Mouse (Mus musculus) MEL (cell line): ENCODE data around the gene Btbd8. TPM values are rescaled to one million over a fixed set of nuclear protein-coding genes. Genes with fewer than 3 reads are reported as not detected.

Experiments
- DNase-seq: peaks from one replicate; pipeline ENCODE4 v3.0.0; 2011; ENCODE audit warnings: low read depth, low spot score
- H3K27ac ChIP-seq: 2 replicates; pipeline ENCODE4 v1.5.1; 2012; ENCODE audit warnings: low read depth, mild to moderate bottlenecking, control low read depth, low read length, moderate library complexity; ENCODE audit not compliant: control insufficient read depth
- H3K27me3 ChIP-seq, 2 experiments: fragments of 150-350 bp in 1 of 2; sonication (generic) in 1 of 2; 2 replicates each; pipeline ENCODE4 v1.6.1; 2012; ENCODE audit warnings: low read length in 2 of 2, mild to moderate bottlenecking in 2 of 2, improper control_type of control experiment in 1 of 2, moderate library complexity in 1 of 2; ENCODE audit not compliant: insufficient read depth in 2 of 2, control insufficient read depth in 1 of 2
- H3K36me3 ChIP-seq, 2 experiments: 2 replicates each; pipeline ENCODE4 v1.6.1; 2012 to 2014; ENCODE audit warnings: low read length in 2 of 2, improper control_type of control experiment in 1 of 2, inconsistent platforms in 1 of 2, mild to moderate bottlenecking in 1 of 2; ENCODE audit not compliant: insufficient read depth in 2 of 2, control insufficient read depth in 1 of 2
- H3K4me1 ChIP-seq, 2 experiments: fragments of 150-350 bp in 1 of 2; sonication (generic) in 1 of 2; 2 replicates each; pipeline ENCODE4 v1.6.1; 2012; ENCODE audit warnings: low read length in 2 of 2, improper control_type of control experiment in 1 of 2, mild to moderate bottlenecking in 1 of 2; ENCODE audit not compliant: insufficient read depth in 2 of 2, control insufficient read depth in 1 of 2
- H3K4me3 ChIP-seq, 2 experiments: fragments of 150-350 bp in 1 of 2; sonication (generic) in 1 of 2; 2 replicates each; pipeline ENCODE4 v1.5.1; 2012; ENCODE audit warnings: low read depth in 2 of 2, low read length in 2 of 2, mild to moderate bottlenecking in 2 of 2, moderate library complexity in 2 of 2, control low read depth in 1 of 2, improper control_type of control experiment in 1 of 2; ENCODE audit not compliant: control insufficient read depth in 1 of 2, insufficient read depth in 1 of 2
- H3K79me2 ChIP-seq: 2 replicates; pipeline ENCODE4 v1.6.1; 2012; ENCODE audit warnings: mild to moderate bottlenecking, low read length, moderate library complexity; ENCODE audit not compliant: control insufficient read depth, poor library complexity, insufficient read depth
- H3K9ac ChIP-seq: 2 replicates; pipeline ENCODE4 v1.6.1; 2012; ENCODE audit warnings: low read depth, mild to moderate bottlenecking, control low read depth, low read length, moderate library complexity; ENCODE audit not compliant: control insufficient read depth, poor library complexity, severe bottlenecking
- H3K9me3 ChIP-seq: fragments of 150-350 bp; sonication (generic); replicated peaks from 2 replicates; pipeline ENCODE4 v1.6.1; 2012; ENCODE audit warnings: mild to moderate bottlenecking, low read length, improper control_type of control experiment, moderate library complexity; ENCODE audit not compliant: insufficient read depth
- BHLHE40 ChIP-seq: IDR thresholded peaks from 2 replicates; pipeline ENCODE4 v1.6.1; 2012; ENCODE audit warnings: low read depth, mild to moderate bottlenecking, inconsistent platforms, low read length, improper control_type of control experiment, borderline replicate concordance
- CHD1 ChIP-seq: IDR thresholded peaks from 2 replicates; pipeline ENCODE4 v1.6.1; 2012; ENCODE audit warnings: low read depth, mild to moderate bottlenecking, inconsistent platforms, low read length, improper control_type of control experiment
- CTCF ChIP-seq, 3 experiments: IDR thresholded peaks in 2 of 3; conservative IDR thresholded peaks in 1 of 3; 2 replicates each; pipeline ENCODE4 v1.5.1; 2011 to 2012; ENCODE audit warnings: low read length in 3 of 3, low read depth in 2 of 3, mild to moderate bottlenecking in 2 of 3, improper control_type of control experiment in 1 of 3, inconsistent platforms in 1 of 3, mixed read lengths in 1 of 3, moderate library complexity in 1 of 3; ENCODE audit not compliant: control insufficient read depth in 1 of 3, insufficient read depth in 1 of 3, poor library complexity in 1 of 3, severe bottlenecking in 1 of 3
- E2F4 ChIP-seq: IDR thresholded peaks from 2 replicates; pipeline ENCODE4 v1.6.1; 2011; ENCODE audit warnings: low read depth, low read length, improper control_type of control experiment, borderline replicate concordance
- ELF1 ChIP-seq: IDR thresholded peaks from 2 replicates; pipeline ENCODE4 v1.6.1; 2014; ENCODE audit warnings: low read depth, mild to moderate bottlenecking, inconsistent platforms, low read length, improper control_type of control experiment, moderate library complexity
- GABPA ChIP-seq: IDR thresholded peaks from 2 replicates; pipeline ENCODE4 v1.6.1; 2012; ENCODE audit warnings: low read depth, mild to moderate bottlenecking, inconsistent platforms, low read length, improper control_type of control experiment, moderate library complexity
- HCFC1 ChIP-seq: IDR thresholded peaks from 2 replicates; pipeline ENCODE4 v1.6.1; 2012; ENCODE audit warnings: low read depth, mild to moderate bottlenecking, inconsistent platforms, low read length, improper control_type of control experiment, moderate library complexity
- JUND ChIP-seq: IDR thresholded peaks from 2 replicates; pipeline ENCODE4 v1.6.1; 2011; ENCODE audit warnings: low read depth, mild to moderate bottlenecking, improper control_type of control experiment, low read length
- KAT2A ChIP-seq: conservative IDR thresholded peaks from 2 replicates; pipeline ENCODE4 v1.6.1; 2012; ENCODE audit warnings: low read depth, low read length, improper control_type of control experiment, inconsistent platforms
- MXI1 ChIP-seq: IDR thresholded peaks from 2 replicates; pipeline ENCODE4 v1.6.1; 2011; ENCODE audit warnings: mild to moderate bottlenecking, low read depth, low read length, improper control_type of control experiment
- MYB ChIP-seq: IDR thresholded peaks from 2 replicates; pipeline ENCODE4 v1.6.1; 2011; ENCODE audit warnings: mild to moderate bottlenecking, low read depth, low read length, improper control_type of control experiment
- POLR2AphosphoS5 ChIP-seq: IDR thresholded peaks from 2 replicates; pipeline ENCODE4 v1.6.1; 2012; ENCODE audit warnings: low read depth, borderline replicate concordance, mild to moderate bottlenecking, inconsistent platforms, low read length, moderate library complexity, mixed read lengths
- SMC3 ChIP-seq: IDR thresholded peaks from 2 replicates; pipeline ENCODE4 v1.6.1; 2011; ENCODE audit warnings: low read depth, low read length, improper control_type of control experiment
- TAL1 ChIP-seq: IDR thresholded peaks from 2 replicates; pipeline ENCODE4 v1.6.1; 2012; ENCODE audit warnings: mild to moderate bottlenecking, inconsistent platforms, low read length, moderate library complexity, mixed read lengths
- TCF12 ChIP-seq: IDR thresholded peaks from 2 replicates; pipeline ENCODE4 v1.6.1; 2014; ENCODE audit warnings: low read depth, mild to moderate bottlenecking, inconsistent platforms, low read length, improper control_type of control experiment, moderate library complexity
- UBTF ChIP-seq: IDR thresholded peaks from 2 replicates; pipeline ENCODE4 v1.6.1; 2012; ENCODE audit warnings: low read depth, mild to moderate bottlenecking, inconsistent platforms, low read length, improper control_type of control experiment, moderate library complexity, borderline replicate concordance; ENCODE audit not compliant: insufficient read depth
- USF1 ChIP-seq: IDR thresholded peaks from 2 replicates; pipeline ENCODE4 v1.6.1; 2014; ENCODE audit warnings: low read depth, mild to moderate bottlenecking, inconsistent platforms, low read length, improper control_type of control experiment, moderate library complexity
- USF2 ChIP-seq, 2 experiments: IDR thresholded peaks; 2 replicates each; pipeline ENCODE4 v1.6.1; 2011 to 2012; ENCODE audit warnings: improper control_type of control experiment in 2 of 2, low read length in 2 of 2, borderline replicate concordance in 1 of 2, inconsistent platforms in 1 of 2, low read depth in 1 of 2, mild to moderate bottlenecking in 1 of 2; ENCODE audit not compliant: insufficient read depth in 1 of 2
- ZKSCAN1 ChIP-seq: IDR thresholded peaks from 2 replicates; pipeline ENCODE4 v1.6.1; 2012; ENCODE audit warnings: low read depth, mild to moderate bottlenecking, inconsistent platforms, low read length, improper control_type of control experiment, moderate library complexity
- polyA plus RNA-seq, 2 experiments: library from polyadenylated mRNA; stranded (reverse) in 1 of 2; unstranded in 1 of 2; fragments of >175 nt in 1 of 2; fragments of >200 nt in 1 of 2; gene quantifications; 2 replicates each; pipeline versions ENCODE4 v1.2.1 to v1.2.4; 2012; ENCODE audit warnings: low replicate concordance in 2 of 2, low read depth in 1 of 2; ENCODE audit not compliant: insufficient read length in 2 of 2, insufficient read depth in 1 of 2, missing spikeins in 1 of 2
- total RNA-seq: library from RNA; depleted of rRNA; stranded (reverse); fragments of 300-350 nt; gene quantifications from 2 replicates; pipeline ENCODE4 v1.2.3, GENCODE M21; 2012

The Btbd8 gene
- total and polyA plus RNA-seq, 3 experiments: 1.6 to 2.4 TPM; not detected in 1

DNA sequence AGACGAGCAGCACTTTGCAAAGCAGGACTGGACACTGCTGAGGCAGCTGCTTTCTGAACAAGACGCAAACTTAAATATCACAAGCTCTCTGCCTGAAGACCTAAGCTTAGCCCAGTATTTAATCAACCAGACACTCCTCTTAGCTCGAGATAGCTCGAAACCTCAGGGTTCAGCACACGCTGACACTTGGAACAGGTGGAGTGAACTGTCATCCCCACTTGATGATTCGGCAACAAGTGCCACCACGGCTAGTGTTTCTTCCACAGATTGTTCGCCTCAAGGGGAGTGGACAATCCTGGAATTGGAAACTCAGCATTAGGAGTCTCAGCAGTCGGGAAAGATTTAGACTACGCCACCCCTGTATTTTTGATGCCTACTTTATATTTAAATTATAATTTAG is 72.7 kb downstream of the Btbd8 start:
- TF ChIP-seq KAT2A (no peak), SMC3 (no peak)
- no peak overlapping the region for H3K9ac ChIP-seq
- no peaks in the 10 kb centered on the region for H3K9me3 ChIP-seq

DNA sequence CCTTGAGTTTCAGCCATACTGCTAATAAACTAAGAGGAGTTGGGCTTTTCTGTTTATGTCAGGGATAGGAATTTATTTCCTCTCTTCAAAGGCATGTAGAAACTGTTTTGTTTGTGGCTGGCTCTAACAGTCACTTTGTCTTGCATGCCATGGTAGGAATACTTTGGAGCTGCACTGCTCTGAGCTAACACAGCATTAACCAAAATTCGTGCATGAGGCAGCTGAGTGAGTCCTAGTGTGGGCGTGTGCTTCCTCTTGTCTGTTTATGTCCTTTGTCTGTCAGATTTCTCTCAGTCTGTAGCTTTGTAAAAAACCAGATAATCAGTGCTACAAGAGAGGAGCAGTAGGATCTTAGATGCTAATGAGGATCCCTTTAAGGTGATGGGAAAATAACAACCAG is 73.5 kb downstream of the Btbd8 start:
- TF ChIP-seq MXI1 (no peak), E2F4 (no peak), CTCF (IDR thresholded peaks at IDR 0.05 in 2 of 3, conservative IDR thresholded peaks at IDR 0.05 in 1 of 3; ENCODE audit: control insufficient read depth in 1 of 3, insufficient read depth in 1 of 3, low read depth in 2 of 3, low read length in 3 of 3, poor library complexity in 1 of 3, severe bottlenecking in 1 of 3) (no peak), CHD1 (no peak), JUND (no peak), USF1 (no peak), POLR2AphosphoS5 (no peak), ELF1 (no peak), HCFC1 (no peak), USF2 (IDR thresholded peaks at IDR 0.05; ENCODE audit: borderline replicate concordance in 1 of 2, insufficient read depth in 1 of 2, low read depth in 1 of 2, low read length in 2 of 2) (no peak), BHLHE40 (no peak), UBTF (no peak), ZKSCAN1 (no peak), MYB (no peak), TAL1 (no peak), TCF12 (no peak), GABPA (no peak)
- Histone ChIP-seq H3K27ac (no peak overlapping the region), H3K9ac (no peak overlapping the region), H3K27me3 (no peaks in the 10 kb centered on the region), H3K4me1 (peaks cover 0 to 6% of the 10 kb centered on the region in 2 experiments; a peak in 2 of 4 replicates), H3K36me3 (no peaks in the 10 kb centered on the region; a peak in 1 of 4 replicates), H3K9me3 (no peaks in the 10 kb centered on the region), H3K4me3 (no peak overlapping the region), H3K79me2 (no peaks in the 10 kb centered on the region)
- DNase-seq: no peak

More for the DNA sequence above, 72.7 kb downstream of the Btbd8 start:
- Histone ChIP-seq H3K27ac (no peak overlapping the region), H3K4me1 (peaks cover 0 to 4% of the 10 kb centered on the region in 2 experiments; a peak in 2 of 4 replicates), H3K36me3 (no peaks in the 10 kb centered on the region; a peak in 1 of 4 replicates), H3K4me3 (no peak overlapping the region), H3K79me2 (no peaks in the 10 kb centered on the region), H3K27me3 (no peaks in the 10 kb centered on the region)
- DNase-seq: no peak
